Mouse (Mus musculus) ES-CJ7 (cell line): ENCODE data around the gene Tnk2.

ENCODE experiments used
- DNase-seq: peaks from one replicate; pipeline ENCODE4 v3.0.0; 2011; ENCODE audit warnings: low read depth, low spot score

The Tnk2 gene

DNA sequence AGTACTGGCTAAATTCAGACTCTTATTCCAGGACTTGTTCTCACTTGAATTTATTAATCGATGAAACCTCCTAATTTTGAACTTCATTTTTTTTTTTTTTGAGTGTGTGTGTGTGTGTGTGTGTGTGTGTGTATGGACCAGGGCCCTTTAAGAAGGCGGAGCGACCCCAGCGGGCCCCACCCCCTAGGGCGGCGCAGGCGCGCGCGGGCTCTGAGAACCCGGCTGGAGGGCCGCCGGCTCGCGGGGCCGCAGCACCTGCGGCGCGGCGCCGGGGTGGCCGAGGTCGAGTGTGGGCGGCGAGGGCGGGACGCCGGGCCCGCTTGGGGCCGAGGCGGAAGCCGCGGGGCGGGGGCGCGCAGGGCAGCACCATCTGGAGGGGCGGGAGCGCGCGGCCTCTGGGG is at the start of gene Tnk2:
Gene Tnk2, plus strand, starts transcription at position 214 of the 401 bp plus-strand sequence.
- DNase-seq = peak; percentile 84

DNA sequence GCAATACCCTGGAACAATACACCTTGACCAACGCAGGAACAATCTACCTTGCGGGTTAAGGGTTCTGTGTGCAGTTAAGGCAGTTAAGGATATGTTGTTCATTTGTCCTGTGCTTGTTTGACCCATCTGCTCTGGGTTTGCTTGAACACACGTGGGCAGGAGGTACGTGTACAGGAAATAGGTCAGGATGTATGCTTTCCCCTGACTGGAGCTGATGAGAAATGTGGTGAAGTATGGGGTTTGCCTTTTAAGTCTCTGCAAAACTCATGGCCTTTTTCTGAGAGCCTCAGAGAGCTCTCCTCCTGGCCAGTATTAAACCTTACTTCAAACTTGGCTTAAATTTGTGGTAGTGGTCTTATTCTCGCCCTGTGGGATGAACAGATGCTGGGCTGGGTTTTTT is 49.8 kb upstream of the Tnk2 start:
- DNase-seq = no peak

DNA sequence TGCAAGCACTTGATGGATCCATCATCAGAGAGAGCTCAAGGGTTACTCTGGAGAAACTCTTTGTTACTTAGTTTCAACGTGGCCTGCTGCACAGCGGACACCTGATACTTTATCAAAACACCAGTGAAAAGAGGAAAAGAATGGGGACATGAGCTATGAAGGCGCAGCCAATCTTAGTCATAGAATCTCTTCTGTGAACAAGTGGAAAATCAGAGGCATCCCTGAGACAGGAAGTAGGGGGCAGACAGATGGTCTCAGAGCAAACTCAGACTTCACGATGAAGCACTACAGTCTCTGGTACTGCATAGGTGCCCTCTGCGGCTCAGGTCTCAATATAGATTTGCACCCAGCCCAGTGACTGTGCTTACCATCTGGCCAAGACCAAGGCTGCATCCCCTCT is 49.0 kb upstream of the Tnk2 start:
- DNase-seq = no peak

DNA sequence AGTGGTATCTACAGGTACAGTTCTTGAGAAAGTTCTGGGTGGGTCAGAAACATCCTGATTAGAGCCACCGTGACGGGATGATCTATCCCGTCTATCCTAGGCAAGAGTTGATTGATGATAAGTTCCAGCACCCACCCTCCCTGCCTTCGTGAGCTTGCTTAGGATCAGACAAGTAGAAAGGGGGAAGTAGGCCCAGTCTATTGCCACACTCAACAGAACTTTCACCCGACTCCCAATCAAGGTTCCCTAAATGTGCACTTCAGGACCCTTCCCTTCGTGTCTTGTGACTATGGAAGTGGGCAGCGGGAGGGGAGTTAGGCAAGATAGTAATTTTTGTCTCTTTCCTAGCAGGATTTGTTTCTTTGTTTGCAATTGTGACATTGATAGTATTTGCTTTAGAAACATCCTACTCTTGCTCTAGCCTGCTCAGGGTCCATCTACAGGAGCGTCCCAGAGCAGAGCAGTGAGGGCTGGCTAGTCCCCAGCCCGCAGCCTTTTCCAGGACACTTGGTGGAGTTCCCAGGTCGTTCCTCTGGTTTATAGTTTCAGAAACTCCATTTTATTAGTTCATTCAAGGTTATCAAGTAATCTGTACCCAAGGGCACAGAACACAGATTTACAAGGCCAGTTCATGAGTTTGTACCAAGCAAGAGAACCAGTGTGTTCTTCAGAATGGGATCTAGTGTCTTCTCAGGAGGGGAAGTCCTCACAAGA is 48.4 kb upstream of the Tnk2 start:
- no peak for DNase-seq

DNA sequence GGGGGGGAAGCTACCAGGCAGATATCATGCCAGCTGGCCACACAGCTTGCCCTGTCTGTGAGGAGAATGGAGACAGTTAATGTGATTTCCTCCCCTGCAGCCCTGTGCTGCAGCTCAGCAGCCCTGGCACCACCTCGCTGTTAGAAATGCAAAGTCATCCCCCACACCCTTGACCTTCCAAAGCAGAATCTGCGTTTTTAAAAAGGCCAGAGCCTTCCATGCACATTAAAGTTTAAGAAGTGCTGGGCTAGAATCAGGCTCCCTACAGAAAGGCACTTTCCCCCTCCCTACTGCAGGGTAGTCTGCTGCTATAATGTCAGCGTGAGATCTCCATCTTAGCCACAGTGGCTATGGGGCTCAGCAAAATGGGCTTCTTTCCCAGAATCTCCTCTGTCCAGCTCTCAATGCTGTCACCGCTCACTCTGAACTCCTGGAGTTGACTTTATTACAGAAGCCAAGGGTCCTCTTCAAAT is 45.7 kb upstream of the Tnk2 start:
- DNase-seq = no peak

DNA sequence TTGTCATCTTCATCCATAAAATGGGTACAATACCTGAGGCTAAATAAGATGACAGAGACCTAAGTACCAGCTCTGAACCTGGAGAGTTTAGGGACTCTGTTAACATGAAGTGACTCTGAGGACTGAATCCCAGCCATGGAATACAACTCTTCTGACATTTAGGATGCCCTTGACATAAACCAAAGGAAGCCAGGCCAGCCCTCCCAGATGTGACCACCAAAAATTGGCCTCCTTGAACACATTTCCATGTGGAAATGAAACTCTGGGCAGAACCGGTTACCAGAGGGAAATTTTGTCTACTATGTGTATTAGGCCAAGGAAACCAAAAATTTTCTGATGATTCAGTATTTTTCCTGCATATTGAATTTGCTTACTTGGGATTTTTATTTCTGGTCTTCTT is 44.5 kb upstream of the Tnk2 start:
- DNase-seq = no peak

DNA sequence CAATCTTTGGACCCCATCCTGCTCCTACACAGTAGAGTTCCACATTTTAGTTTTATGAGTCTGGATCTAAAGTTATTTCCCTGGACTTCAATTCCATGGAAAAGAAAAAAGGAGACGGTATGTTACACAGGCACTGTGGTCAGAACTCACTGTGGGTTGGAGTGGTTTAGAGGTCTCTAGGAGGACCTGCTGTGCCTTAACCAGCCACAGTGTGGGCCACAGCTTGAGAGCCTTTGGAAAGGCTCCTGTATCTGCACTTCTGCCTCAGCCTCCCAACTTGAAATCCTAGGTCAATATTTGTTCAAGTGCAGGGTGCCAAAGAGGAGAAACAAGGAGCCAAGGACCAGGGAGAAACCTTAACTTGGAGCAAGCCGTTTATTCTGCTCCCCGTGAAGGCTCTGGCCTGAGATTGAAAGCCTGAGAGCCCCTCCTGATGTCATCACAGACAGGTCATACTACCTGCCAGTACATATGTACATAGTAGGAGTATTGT is 41.4 kb upstream of the Tnk2 start:
- DNase-seq = no peak

DNA sequence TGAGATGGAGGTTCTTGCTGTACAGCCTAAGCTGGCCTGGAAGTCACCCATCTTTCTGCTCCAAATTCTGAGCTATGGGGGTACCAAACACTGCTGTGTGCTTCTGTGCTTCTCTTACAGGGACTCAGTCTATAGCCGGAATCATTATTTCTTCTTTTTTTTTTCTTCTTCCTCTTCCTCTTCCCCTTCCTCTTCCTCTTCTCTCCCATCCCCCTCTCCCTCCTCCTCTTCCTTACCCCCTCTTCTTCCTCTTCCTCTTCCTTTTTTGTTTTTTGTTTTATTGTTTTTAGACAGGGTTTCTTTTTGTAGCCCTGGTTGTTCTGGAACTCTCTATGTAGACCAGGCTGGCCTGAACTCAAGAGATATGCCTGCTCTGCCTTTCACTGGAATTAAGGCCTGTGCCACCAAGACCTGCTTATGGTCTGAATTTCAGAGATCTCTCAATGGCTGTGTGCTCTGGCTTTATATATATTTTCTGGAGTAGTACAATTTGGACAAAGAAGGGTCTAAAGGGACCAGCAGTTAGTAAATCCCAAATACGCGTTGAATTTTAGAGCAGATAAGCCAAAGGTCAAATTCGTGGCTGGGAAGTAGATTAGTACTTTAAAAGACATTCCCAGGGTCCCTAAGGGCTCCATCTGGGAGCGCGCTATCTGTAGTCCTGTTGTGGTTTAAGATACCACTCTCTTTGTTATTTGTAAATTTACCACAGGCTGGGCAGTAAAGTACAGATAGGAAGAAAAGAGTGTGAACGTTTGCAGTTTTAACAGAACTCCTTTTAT is 35.9 kb upstream of the Tnk2 start:
- DNase-seq = no peak

DNA sequence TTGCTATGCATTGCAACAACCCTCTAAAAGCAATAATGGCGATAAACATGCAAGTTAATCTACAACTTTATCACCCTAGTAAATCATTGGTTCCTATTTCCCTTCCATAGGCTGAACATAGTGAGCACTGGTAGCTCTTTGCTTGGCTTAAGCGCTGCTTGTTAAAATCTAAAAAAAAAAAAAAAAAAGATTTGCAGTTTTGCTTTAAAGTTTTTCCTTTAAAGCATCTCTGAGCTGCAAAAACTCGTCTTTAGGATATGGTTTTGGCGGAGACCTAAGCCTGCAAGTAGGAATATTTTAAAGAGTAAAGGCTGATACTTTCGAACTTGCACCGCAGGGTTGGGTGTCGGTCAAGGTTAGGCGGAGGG is 35.3 kb upstream of the Tnk2 start:
- no peak for DNase-seq

DNA sequence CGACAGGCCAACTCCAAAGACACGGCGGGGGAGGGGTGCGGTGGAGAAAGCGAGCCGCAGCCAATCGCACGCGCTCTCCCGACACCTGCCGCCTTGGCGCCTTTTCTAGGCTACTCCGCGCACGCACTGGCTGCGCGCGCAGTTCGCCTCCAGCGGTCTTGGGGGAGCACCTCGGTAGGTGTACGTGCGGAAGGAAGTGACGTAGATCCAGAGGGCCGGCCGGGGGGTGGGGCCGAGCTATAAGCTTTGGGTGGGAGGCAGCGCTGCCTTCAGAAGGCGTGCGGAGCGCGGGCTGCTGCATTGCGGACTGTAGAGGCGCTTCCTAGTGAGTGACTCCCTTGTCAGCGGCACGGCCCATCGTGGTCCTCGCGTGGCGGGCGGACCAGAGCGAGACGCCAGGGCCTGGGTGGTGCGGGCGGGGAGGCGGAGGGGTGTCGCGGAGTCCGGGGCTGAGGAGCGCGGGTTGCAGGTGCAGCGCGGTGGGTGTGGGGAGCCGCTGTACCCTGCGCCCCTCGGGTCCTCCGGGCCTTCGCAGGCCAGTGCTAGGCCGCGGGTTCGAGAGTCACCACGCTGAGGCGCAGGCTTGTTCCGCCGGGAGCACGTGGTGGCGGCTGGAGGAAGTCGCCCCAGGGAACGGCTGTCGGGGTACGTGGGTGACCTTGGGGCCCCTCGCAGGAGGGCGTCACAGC is 34.8 kb upstream of the Tnk2 start, which contains the start of gene Tfrc:
Gene Tfrc, plus strand, starts transcription at position 209 of the 689 bp plus-strand sequence.
- peak; percentile 100 for DNase-seq

DNA sequence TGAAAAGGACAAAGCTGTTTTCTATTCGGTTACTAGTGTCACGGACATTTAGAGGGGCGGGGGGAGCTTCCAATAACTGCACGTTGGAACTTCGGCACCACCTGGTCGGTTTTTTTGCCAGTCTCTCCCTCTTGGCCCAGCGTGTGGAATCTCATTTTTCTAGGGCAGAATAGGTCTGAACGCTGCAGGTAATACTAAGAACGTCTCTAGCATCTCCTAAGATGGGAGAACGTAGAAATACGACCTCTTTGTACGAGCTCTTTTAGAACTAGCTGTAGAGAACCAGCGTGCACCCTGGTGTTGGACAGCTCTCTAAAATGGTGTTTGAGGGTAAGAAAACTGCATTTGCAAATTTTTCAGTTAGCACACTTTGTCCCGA is 34.3 kb upstream of the Tnk2 start:
- peak; percentile 28 for DNase-seq

DNA sequence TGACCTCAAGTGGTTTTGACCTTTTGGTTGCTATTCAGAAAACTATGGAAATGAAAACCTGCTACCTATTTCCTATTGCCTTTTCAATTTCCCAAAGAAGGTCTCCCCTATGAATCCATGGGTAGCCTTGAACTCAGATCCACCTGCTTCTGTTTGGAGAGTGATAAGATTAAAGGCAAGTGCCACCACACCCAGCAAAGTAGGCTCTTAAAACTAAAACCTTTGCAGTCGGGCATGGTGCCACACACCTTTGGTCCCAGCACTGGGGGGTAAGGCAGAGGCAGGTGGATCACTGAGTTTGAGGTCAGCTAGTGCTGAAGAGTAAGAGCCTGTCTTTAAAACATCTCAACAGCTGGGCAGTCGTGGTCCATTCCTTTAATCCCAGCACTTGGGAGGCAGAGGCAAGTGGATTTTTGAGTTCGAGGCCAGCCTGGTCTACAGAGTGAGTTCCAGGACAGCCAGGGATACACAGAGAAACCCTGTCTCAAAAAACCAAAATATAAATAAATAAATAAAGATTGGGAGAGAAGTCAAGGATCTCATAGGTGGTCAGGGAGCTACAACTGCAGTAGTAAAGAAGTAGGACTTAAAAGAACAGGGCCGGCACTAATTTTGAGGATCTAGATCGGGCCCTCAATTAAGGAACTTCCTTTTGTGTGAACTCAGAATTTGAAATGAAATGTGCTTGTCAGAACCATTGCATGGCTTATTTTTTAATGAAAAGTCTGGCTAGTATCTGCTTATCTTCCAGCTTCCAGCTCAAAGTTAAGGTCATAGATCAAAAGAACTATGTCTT is 33.0 kb upstream of the Tnk2 start:
- DNase-seq = no peak

DNA sequence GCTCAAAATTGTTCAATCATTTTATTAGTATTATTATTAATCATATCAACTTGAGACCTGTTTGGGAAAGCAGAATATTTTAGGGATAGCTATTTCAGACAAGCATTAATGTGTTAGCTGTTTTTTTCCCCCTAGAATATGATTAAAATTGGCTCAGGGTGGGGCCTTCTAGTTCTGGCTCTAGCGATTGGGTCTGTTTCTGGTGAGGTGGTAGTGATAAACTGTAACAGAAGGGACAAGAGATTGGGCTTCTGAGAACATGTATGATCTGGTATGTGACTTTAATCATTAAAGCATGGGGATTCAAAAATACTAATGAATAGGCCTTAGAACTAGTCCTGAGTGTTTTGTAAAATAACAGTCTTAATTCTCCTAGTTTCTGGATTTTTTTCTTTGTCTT is 31.6 kb upstream of the Tnk2 start:
- no peak for DNase-seq

DNA sequence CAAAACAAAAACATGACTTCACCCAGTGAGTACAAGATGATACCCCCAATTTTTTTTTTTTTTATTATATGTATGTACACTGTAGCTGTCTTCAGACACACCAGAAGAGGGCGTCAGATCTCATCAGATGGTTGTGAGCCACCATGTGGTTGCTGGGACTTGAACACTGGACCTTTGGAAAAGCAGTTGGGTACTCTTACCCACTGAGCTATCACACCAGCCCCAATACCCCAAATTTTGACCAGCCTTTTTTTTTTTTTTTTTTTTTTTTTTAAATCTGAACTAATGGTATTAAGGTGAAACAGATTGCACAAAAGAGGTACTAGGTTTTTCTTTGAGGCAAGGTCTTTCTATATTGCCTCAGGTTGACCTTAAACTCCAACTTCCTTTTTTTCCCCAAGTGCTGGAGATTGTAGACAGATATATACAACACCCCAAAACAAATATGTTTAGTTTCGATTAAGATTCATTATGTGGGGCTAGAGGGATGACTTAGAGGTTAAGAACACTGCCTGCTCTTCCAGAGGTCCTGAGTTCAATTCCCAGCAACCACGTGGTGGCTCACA is 30.3 kb upstream of the Tnk2 start:
- no peak for DNase-seq

DNA sequence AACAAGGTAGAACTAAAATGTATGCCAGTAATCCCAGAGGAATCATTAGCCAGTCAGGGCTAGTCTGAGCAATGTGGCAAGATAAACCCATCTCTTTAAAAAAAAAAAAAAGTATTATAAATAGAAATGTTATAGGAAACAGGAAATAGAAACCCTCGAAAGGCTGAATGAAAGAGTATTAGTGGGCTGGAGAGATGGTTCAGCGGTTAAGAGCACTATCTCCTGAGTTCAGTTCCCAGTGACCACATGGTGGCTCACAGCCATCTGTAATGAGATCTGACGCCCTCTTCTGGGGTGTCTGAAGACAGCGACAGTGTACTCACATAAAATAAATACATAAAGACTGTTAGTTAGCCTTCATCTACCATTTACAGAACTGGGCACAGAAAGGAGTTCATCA is 29.6 kb upstream of the Tnk2 start:
- DNase-seq = no peak

DNA sequence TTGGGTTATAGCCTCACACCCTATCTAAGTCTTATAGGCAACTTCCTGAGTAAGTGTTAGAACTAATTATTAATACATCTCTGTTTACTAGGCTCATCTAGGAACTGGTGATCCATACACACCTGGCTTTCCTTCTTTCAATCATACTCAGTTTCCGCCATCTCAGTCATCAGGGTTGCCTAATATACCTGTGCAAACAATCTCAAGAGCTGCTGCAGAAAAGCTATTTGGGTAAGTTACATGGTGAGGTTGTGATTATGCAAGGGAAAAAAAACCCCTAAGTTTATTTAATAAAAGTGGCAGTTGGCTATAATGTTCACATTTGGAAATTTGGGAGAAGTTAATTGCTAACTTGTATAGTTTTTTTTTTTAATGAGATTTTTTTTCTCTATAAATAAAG is 24.7 kb upstream of the Tnk2 start:
- no peak for DNase-seq

DNA sequence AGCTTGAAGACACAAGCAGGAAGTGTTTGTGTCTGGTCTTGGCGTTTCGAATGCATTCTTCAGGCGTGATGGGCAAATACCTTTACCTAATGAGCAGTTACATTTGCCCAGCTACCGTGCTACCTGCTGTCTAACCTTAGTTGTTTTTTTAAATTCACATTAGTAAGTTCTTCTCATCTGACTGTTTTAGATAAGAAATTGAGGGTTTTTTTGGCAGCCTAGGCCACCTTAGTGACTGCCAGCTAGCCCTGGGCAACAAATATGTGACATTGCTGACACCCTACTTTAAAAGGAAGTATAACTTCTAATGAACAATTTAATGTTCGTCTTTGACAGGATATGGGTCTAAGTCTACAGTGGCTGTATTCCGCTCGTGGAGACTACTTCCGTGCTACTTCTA is 15.5 kb upstream of the Tnk2 start:
- no peak for DNase-seq

DNA sequence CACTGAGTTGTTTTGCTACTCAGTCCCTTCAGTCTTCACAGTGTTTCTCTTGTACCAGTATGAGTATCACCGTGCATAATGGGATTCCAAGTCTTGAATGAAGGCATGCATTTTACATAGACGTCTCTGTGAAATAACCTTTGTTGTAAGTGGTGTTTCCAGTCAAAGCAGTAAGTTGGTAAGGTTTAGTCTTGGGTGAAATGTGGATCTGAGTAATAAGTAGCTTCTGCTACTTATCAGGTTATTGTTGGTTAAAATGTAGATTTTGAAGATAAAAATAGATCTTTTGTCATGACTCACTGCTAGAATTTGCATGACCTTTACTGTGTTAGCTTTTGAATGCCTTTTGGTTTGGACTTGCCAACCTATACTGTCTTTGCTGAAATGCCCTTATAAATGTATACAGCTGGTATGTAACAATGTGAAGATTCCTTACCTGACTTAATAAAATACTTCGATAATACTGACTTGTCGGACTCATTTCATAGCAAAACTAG is 11.3 kb upstream of the Tnk2 start:
- no peak for DNase-seq

DNA sequence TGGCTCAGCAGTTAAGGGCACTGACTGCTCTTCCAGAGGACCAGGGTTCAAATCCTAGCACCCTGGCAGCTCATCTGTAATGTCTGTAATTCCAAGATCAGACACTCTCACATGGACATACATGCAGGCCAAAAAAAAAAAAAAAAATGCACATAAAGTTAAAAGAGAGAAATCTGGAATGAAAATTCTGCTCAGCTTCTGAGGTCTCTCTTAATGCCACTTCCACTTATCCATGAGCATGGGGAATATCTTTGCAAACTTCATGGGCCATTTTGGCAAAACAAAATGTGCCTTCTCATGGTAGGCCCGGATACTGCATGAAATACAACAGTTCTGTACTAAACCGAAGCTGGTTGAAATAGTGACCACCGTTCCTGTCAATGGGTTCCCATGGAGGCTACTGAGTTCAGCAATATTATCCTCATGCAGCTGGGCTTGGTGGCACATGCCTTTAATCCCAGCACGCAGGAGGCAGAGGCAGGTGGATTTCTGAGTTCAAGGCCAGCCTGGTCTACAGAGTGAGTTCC is 10.1 kb upstream of the Tnk2 start:
- no peak for DNase-seq

DNA sequence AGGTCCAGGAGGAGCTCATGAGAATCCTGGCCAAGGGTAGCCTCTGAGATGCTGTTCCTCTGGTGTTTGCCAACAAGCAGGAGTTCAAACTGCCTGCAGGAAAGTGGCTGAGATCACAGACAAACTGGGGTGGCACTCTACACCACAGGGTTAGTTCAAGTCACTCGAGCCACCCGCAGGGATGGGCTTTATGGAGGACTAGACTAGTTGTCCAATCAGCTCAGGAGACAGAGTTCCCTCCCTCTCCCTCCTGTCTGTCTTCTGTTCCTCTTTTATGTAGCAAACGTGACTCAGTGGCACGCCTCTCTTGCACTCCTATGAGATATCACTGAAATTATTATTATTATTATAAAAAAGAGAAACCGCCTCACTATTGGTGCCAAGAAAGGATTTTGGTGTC is 9.5 kb upstream of the Tnk2 start:
- DNase-seq = no peak

DNA sequence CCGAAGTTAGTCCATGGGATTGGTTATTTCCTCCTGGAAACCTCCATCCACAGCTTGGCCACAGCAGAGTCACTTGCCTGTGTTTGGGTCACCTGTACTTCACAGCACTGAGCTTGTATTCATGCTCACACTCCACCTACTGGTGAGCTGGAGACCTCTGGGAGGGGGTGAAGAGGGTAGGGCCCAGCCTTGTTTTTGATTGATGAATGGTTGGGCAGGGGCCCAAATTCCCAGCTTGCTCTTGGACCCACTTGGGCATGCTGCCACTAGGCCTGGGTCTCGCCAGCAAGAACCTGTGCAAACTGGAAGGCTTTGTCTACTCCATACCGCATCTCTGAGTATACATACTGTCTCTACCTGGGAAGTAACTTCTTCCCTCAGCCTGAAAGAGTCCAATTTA is 8.4 kb upstream of the Tnk2 start:
- DNase-seq = peak; percentile 90
